Mouse (Mus musculus): ENCODE measurements at regions not wholly inside any gene's neighbourhood (a gene's known extent, or its start where the extent isn't known, plus 50 kb on each side); places are given as distances from the start of the nearest gene placed in this dataset.

GRCm38 (mm10) chr6:39283761-39284415 lies 77.3 kb upstream of the Kdm7a start:
- no peak for DNase-seq (ENCODE audit: low read depth, low spot score)

GRCm38 (mm10) chr6:39278317-39278716 lies 71.7 kb upstream of the Kdm7a start:
- DNase-seq (ENCODE audit: low read depth, low spot score) = no peak

- no peak for DNase-seq (ENCODE audit: low read depth, low spot score)
Observed at GRCm38 (mm10) chr6:39274774-39275502, 68.3 kb upstream of the Kdm7a start.

GRCm38 (mm10) chr6:39273427-39273826 lies 66.8 kb upstream of the Kdm7a start:
- no peak for DNase-seq (ENCODE audit: low read depth, low spot score)

- no peak for DNase-seq (ENCODE audit: low read depth, low spot score)
Observed at GRCm38 (mm10) chr6:39270457-39270856, 63.9 kb upstream of the Kdm7a start.

- no peak for DNase-seq (ENCODE audit: low read depth, low spot score)
Observed at GRCm38 (mm10) chr6:39269706-39270105, 63.1 kb upstream of the Kdm7a start.

GRCm38 (mm10) chr6:39268647-39269428 lies 62.2 kb upstream of the Kdm7a start:
- no peak for DNase-seq (ENCODE audit: low read depth, low spot score)

GRCm38 (mm10) chr6:39264722-39265121 lies 58.1 kb upstream of the Kdm7a start:
- DNase-seq (ENCODE audit: low read depth, low spot score) = no peak

- no peak for DNase-seq (ENCODE audit: low read depth, low spot score)
Observed at GRCm38 (mm10) chr6:39263615-39264014, 57.0 kb upstream of the Kdm7a start.

GRCm38 (mm10) chr6:39261951-39262350 lies 55.4 kb upstream of the Kdm7a start:
- DNase-seq (ENCODE audit: low read depth, low spot score) = no peak

- no peak for DNase-seq (ENCODE audit: low read depth, low spot score)
Observed at GRCm38 (mm10) chr6:39260480-39260879, 53.9 kb upstream of the Kdm7a start.

GRCm38 (mm10) chr6:39259129-39259528 lies 52.5 kb upstream of the Kdm7a start:
- DNase-seq (ENCODE audit: low read depth, low spot score) = no peak

GRCm38 (mm10) chr6:39258656-39259055 lies 52.1 kb upstream of the Kdm7a start:
- DNase-seq (ENCODE audit: low read depth, low spot score) = no peak

- DNase-seq (ENCODE audit: low read depth, low spot score) = no peak
Observed at GRCm38 (mm10) chr6:39257667-39258395, 51.2 kb upstream of the Kdm7a start.

- peak; percentile 26 for DNase-seq (ENCODE audit: low read depth, low spot score)
Observed at GRCm38 (mm10) chr6:39257111-39257571, 50.6 kb upstream of the Kdm7a start.

- peak; percentile 66 for DNase-seq (ENCODE audit: low read depth, low spot score)
Observed at GRCm38 (mm10) chr6:39256304-39257103, 49.9 kb upstream of the Kdm7a start.
